Mouse (Mus musculus) urinary bladder, postnatal 14 days (tissue): ENCODE results near the gene Hypk.

Source experiments
- DNase-seq: peaks from one replicate; pipeline ENCODE4 v3.0.0; 2021; ENCODE audit warnings: low spot score

The Hypk gene

GRCm38 (mm10) chr2:121452990-121453389 lies at the start of gene Hypk:
Gene Hypk (plus strand): TSS chr2:121453290.
- DNase-seq, result no peak

GRCm38 (mm10) chr2:121403296-121403695 lies 49.8 kb upstream of the Hypk start:
- no peak for DNase-seq

GRCm38 (mm10) chr2:121408160-121408559 lies 44.9 kb upstream of the Hypk start:
- DNase-seq, result peak; percentile 14

- DNase-seq, result peak; percentile 6
Observed at GRCm38 (mm10) chr2:121412843-121413386, 40.2 kb upstream of the Hypk start.

- DNase-seq, result peak; percentile 96
Observed at GRCm38 (mm10) chr2:121413387-121414042, 39.6 kb upstream of the Hypk start, which contains the start of the genes Pdia3 and Catsper2. Gene Pdia3 (plus strand): TSS chr2:121413775. Gene Catsper2 (minus strand): TSS chr2:121413792.

GRCm38 (mm10) chr2:121414139-121414685 lies 38.9 kb upstream of the Hypk start:
- DNase-seq, result peak; percentile 54

GRCm38 (mm10) chr2:121415103-121415502 lies 38.0 kb upstream of the Hypk start:
- DNase-seq, result no peak

- DNase-seq, result no peak
Observed at GRCm38 (mm10) chr2:121415591-121415990, 37.5 kb upstream of the Hypk start.

GRCm38 (mm10) chr2:121416356-121416755 lies 36.7 kb upstream of the Hypk start:
- DNase-seq, result no peak

GRCm38 (mm10) chr2:121418476-121418875 lies 34.6 kb upstream of the Hypk start:
- DNase-seq, result no peak

GRCm38 (mm10) chr2:121423166-121423565 lies 29.9 kb upstream of the Hypk start:
- no peak for DNase-seq

GRCm38 (mm10) chr2:121425890-121426289 lies 27.2 kb upstream of the Hypk start:
- DNase-seq, result no peak

GRCm38 (mm10) chr2:121434854-121435253 lies 18.2 kb upstream of the Hypk start:
- no peak for DNase-seq

GRCm38 (mm10) chr2:121439746-121440145 lies 13.3 kb upstream of the Hypk start:
- DNase-seq, result no peak

GRCm38 (mm10) chr2:121440834-121441605 lies 12.1 kb upstream of the Hypk start:
- no peak for DNase-seq

- no peak for DNase-seq
Observed at GRCm38 (mm10) chr2:121441800-121442199, 11.3 kb upstream of the Hypk start.

GRCm38 (mm10) chr2:121442259-121443067 lies 10.6 kb upstream of the Hypk start:
- DNase-seq, result peak; percentile 83

GRCm38 (mm10) chr2:121443068-121443349 lies 10.1 kb upstream of the Hypk start:
- DNase-seq, result no peak

- no peak for DNase-seq
Observed at GRCm38 (mm10) chr2:121444178-121444577, 8.9 kb upstream of the Hypk start, which contains the start of gene Ell3. Gene Ell3 (minus strand): TSS chr2:121444278.

- DNase-seq, result no peak
Observed at GRCm38 (mm10) chr2:121445117-121445516, 8.0 kb upstream of the Hypk start.

- no peak for DNase-seq
Observed at GRCm38 (mm10) chr2:121446506-121446905, 6.6 kb upstream of the Hypk start.

GRCm38 (mm10) chr2:121447006-121447405 lies 6.1 kb upstream of the Hypk start:
- DNase-seq, result no peak
